Mouse (Mus musculus) cortical plate, adult 2 months (tissue): ENCODE measurements around the gene Tamm41.

Experiments
- CTCF ChIP-seq: fragments of 200-500 bp; IDR thresholded peaks from 2 replicates; pipeline ENCODE4 v1.5.1; 2011; ENCODE audit warnings: mild to moderate bottlenecking, control low read depth, low read length; ENCODE audit not compliant: insufficient read depth; ENCODE audit errors: extremely low read depth
- POLR2A ChIP-seq: fragments of 200-500 bp; IDR thresholded peaks from 2 replicates; pipeline ENCODE4 v1.6.1; 2011; ENCODE audit warnings: mild to moderate bottlenecking, low read length, control low read depth; ENCODE audit not compliant: insufficient read depth; ENCODE audit errors: extremely low read depth

DNA sequence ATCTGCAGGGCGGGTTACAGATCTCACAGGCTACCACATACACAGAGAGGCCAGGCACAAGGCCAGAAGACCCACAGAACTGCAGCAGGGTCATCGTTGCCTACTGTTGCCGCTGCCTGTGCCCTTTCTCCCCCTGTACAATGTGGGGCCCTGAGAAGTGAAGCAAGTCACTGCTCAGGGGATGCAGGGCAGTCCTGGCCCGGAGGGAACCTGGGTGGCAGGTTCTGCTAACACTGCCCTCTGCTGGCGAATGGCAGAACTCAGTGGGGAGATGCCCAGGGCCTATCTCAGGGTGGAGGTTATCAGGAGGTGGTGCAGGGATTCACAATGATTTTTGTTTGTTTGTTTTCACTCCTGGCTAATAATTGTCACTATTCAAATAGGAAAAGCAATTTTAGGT, 29.9 kb downstream of the Tamm41 start:
- TF ChIP-seq CTCF (peak; percentile 84), POLR2A (no peak)
